Mouse (Mus musculus) 416B (cell line): Measurements from ENCODE around the gene Fnip1.

Experiments
- DNase-seq: peaks from one replicate; pipeline ENCODE4 v3.0.0; 2011; ENCODE audit warnings: low read depth

Fnip1 gene

DNA sequence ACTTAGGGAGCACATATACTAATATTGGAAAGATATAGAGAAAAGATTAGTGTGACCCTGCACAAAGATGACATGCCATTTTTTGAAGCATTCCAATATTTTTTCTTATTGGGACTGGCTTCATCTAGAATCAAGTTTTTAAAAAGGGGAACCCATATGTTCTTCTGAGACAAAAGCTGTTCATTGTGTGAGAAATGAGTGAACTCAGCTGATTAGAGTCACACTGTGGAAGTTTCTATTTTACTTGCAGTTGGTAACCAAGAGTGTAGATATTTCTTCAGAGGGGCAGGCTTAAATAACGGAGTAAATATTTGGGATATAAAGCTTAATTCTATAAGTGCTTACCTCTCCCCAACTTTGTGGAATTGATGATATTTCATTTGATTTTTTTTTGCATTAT is 20.2 kb downstream of the Fnip1 start:
- DNase-seq: no peak

DNA sequence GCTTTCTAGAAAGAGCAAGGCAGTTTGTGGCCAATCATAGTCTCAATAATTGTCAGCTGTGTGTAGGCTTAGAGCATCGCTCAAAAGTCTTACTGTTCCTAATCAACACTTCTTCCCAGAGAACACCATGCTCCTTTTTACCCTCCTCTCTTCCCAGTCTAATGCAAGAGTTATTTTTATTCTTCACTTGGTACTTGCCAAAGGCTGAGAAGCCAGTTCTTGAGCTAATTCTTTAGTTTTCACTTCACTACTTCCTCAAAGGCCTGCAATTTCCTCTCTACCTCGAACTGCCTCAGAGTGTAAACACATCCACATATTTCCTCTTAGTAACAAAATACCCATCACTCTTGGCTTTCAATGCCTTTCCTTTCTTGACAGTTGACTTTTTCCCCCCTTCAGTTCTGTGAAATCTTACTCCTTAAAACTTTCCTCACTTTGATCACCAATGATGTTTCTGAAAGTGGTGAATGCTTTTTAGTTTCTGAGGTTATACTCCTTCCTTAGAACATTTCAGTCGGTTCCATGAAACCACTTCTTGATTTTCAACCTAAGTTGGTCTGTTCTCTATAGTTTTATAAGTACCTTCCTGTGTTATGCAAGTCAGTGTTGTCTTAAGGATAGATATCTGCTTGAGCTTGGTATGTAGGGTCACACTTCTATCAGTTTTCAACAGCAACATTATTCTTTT is 26.7 kb downstream of the Fnip1 start:
- peak; percentile 69 for DNase-seq

DNA sequence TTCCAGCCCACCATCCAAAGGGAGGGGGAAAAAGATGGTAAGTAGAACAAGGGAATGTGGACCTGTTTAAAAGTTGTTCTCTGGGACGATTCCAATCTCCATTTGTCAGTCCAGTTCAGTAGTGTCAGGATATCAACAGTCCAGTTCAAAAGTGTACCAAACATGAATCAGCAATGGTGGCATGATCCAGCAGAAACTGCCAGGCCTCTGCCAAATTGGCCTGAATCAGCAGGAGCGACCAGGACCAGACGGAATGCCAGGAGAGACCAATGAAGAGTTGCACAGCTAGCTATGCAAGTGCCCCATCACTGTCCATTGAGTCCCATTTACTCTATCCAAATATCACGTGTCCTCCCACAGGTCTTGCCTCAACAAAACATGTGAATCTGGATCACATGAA is 34.2 kb downstream of the Fnip1 start:
- DNase-seq: no peak

DNA sequence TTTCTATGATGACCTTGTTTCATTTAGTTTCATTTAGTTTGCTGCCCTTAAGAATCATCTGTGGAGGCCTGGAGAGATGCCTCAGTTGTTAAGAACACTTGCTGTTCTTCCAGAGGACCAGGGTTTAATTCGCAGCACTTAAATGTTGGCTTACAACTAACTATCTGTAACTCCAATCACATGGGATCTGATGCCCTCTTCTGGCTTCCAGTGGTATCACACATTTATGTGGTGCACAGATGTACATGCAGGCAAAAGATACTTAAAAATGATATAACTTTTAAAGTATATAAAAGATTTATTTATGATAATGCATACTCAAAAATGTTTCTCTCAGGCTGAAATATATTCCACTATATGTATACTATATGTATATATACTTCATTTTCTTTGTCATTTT is 40.4 kb downstream of the Fnip1 start:
- peak; percentile 75 for DNase-seq

DNA sequence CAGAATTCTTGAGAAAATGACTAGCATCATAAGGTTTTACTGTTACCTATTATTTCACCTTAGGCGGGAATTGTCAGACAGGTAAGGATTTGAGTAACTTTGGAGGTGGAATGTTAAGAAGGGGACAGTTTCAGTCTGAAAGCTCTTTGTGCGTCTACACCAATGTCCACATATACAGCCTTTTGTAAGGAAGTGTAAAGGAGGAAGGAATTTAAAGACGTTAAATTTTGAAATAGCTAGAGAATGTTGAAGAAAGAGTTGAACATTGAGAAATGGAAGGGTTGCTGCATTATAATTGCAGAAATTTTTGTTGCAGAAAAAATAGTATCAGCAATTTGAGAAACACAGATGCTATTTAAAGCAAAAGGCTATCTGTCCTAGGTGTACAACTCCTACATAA is 48.0 kb downstream of the Fnip1 start:
- peak; percentile 31 for DNase-seq

DNA sequence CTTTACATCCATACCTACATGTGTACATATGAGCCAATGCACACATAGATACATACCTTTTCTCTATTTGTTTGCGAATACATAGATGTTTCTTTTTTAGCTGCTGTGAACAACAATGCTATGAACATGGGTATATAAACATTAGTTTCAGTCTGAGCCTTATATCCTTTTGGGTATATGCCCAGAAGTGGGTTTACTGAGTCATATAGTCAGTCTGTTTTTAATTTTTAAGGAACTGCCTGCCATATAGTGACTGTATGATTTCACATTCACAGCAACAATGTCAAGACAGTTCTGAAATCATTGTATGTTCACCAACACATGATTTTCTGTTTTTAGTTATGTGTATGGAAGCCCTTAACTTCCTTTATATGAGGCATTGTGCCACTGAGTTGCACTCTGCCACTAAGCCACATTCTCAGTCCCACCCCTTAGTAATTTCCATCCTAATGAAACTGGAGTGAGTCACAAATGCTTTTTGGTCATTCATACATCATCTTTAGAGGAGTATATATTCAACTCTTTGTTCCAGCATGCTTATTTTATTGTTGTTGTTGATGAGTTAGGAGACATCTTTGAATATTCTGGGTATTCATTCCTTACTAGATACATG is 54.1 kb downstream of the Fnip1 start:
- DNase-seq: peak; percentile 70

DNA sequence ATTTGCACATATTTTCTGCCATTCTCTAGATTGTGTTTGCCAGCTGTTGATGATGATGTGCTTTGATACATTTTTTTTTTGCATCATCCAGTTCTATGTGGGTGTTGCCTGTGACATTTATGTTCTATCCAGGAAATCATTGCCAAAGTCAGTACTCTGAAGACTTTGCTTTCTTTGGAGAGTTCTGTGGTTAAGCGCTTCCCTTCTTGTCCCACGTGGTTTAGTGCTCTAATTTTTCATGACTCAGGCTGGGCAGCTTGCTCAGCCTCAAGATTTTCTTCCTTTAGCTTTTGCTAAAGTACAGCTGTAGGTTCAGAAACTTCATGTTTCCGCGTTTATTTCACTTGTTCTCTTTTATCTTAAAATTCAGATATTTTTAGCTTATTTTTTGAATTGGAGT is 54.6 kb downstream of the Fnip1 start:
- peak; percentile 94 for DNase-seq

DNA sequence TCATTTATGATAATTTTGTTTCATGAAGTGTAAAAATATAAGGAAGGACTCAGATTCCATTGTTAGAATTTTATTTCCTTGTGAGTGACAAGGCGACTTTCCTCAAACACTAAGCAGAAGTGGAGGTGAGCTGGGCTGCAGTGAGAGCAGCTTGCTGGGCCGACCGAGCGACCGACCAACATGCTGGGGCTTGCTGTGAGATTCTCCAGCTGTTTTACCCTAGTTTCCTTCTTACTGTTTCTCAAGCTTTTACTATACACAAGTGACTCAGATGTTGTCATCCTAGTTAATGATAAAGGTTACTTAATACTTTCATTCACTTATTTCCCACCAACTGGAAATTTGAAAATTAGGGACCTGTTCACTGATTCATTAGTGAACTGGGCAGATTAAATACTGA is 61.8 kb downstream of the Fnip1 start:
- no peak for DNase-seq

DNA sequence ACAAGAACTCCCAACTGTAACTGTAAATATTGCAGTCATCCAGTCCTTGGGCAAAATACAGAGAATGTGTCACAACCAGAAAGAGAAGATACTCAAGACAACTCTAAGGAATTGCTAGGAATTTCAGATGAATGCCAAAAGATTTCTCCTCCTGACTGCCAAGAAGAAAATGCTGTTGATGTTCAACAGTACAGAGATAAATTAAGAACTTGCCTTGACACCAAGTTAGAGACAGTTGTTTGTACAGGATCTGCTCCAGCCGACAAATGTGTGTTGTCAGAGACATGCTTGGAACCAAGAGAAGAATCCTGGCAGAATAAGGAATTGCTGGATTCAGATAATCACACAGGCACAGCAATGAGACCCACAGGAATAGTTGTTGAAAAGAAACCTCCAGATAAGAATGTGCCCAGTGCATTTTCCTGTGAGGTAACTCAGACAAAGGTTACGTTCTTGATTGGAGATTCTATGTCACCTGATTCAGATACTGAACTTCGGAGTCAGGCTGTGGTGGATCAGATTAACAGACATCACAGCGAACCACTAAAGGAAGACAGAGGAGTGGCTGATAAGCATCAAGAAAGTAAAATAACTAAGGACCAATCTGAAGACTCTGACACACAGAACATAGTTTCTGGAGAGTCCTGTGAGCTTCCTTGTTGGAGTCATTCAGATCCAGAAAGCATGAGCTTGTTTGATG is 64.7 kb downstream of the Fnip1 start:
- peak; percentile 56 for DNase-seq

DNA sequence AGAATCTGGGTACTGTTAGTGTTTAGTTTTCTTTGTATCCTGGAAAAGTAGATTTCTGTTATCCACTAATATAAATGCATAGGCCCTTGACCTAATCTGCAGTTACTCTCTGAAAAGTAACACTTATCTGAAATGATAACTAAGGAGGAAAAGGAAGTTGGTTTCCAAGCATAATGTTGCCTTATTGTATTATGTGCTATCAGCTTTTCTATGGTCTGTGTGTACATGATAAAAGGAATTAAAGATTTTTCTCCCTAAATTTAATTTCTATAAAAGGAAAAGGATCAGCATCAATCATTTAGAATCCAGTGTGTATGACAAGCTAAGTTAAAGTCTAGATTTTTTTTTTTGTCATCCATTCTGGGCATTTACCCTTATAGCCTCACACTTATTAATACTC is 75.6 kb downstream of the Fnip1 start:
- no peak for DNase-seq

DNA sequence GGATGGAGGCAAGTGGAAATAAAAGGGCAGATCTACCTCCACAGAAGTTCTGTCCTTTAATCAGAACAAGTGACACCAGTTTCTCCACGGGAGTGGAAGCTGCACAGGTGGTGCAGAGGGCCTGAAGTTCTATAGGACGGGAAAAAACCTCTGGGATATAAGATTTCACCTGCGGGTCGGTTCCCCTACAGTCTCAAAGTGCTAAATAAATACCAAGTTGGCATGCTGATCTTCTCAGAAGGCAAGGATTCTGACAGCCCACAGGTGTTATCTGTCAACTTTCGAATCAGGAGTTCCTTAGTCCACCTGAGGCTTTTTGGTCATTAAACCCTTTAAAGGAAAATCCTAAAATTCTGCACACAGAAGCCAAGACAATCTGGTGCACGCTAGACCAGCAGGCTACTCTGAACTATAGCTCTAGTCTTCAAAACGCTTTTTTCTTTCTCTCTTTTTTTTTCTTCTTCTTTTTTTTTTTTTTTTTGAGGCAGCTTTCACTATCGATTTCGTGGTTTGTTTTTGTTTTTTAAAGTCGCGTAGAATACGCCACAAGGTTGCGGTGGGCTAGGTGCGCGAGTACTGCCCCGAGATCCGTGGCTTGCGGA is 84.0 kb downstream of the Fnip1 start:
- DNase-seq: no peak

DNA sequence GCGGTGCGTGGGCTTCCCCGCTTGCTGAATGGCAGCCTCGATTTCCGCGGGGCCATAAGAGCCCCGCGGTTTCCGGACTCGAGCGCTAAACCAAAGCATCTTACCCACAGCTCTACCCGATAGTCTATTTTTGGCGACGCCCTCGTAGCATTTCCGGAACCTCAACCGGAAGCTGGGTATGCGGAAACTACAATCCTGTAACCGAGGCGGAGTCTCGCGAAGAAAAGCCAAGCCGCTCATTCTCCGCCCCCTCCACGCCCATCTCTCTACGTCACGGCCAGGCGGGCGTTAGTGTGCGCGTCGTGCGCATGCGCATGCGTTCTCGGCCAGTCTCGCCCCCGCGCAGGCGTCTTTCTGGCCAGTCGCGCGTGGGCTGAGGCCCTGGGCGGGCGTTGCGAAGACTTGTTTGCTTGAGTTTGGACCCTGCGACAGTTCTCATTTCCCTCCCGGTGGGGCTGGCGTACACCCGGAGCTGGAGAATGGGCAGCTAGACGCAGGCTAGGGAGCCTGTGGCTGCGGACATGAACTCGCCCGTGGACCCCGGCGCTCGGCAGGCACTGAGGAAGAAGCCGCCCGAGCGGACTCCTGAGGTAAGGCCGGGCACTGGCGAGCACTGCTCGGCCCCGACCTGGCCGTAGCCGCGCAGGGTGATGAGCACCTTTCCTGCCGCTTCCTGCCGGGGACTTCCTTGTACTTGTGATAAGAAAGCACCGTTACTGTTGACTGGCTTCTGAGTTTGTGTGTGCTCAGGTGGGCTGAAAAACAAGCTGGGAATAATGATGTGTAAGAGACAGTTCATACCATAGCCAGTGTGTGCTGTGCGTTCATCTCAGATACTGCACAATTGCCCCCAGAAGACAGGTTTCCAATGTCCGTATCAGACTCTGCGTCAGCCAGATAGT is 84.8 kb downstream of the Fnip1 start, which contains the start of gene Rapgef6:
Rapgef6 (plus strand) TSS at position 319 of the 902 bp plus-strand sequence.
- DNase-seq: peak; percentile 99

DNA sequence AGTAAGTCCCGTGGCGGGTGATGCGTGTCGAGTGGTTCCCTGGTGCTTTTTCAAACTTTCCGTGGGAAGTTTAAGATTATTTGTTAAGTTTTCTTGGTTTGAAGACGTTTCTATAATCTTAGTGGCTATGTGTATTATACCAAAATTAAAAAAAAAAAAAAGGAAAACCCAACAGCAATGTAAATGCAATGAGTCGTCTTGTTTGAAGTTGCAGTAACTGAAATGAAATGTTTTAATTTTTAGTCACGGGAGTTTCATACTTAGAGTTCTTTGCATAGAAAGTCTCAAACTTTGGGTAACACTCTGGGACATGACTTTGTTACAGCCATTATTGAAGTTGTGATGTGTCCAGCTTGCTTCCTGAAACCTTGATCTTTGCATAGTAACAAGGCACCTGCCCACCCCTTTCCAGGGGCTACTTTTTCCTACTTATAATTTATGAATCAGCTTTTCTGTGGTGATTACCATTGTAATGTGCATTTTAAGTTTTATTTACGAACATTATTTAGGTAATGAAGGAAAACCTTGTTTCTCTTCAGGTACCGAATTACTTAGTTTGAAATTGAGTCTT is 85.5 kb downstream of the Fnip1 start:
- peak; percentile 47 for DNase-seq

DNA sequence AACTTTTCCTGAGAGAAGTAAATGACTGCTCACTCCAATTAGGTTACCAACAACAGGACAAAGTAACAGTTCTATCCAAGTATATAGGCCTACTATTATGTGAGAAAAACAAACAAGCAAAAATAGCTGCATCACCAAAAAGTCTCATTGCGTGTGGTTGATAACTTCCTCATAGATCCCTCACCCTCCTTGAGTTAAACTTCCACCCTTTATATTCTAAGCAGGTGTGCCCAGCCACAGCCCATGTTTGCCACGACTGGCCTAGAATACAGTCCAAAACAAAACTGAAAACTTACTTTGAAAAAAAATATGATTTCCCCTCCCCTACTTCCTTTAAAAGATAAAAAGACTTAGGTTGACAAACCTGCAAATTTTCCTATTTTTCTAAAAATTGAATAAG is 90.0 kb downstream of the Fnip1 start:
- DNase-seq: no peak

DNA sequence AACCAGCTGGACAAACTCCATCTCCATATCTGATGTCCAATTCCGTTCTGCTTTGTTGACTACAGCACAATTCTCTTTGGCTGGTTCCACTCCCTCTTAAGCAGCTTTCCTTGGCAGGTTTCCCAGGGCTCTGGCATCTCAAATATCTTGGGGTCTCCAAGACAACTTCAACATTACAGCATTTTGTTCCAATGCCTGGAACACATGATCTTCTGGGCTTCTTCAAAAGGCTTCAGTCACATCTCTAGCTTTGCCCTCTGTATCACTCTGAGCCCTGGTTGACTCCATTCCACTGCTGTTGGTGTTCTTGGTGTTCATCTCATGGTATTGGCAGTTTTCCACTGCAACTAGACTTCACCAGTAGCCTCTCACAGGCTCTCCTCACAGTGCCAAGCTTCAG is 92.4 kb downstream of the Fnip1 start:
- no peak for DNase-seq

DNA sequence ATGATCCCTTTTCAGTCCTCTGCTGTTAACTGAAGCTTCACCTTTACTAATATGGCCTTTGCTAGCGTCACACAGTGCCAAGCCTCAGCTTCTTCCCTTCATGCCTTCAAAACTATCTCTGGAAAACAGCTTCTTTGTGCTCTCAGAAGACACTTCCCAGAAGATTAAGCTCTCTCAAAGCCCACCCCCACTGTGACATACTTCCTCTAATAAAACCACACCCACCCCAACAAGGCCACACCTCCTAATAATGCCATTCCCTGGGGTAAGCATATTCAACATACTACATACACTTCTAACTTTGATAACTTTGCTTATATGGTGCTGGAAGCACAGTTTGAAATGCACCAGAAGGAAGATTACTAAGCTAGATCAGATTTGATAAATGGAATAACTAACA is 92.9 kb downstream of the Fnip1 start:
- DNase-seq: no peak

DNA sequence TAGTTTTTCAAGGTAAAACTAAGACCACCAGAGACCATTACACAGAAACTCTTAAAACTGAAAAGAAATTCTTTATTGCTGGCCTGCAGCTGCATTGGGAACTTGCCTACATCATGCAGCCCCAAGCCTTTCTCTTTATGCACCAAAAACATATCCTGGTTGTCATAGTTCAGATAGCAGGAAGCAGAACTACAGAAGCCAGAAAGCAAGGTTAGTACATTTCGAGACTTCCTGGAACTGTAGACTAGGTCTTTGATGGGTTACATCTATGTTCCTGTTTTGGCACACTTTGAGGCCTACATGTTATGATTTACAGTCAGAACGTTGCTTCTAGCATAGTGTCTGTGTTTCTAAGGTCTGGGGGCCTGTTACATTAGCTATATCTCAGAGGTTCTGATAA is 95.8 kb downstream of the Fnip1 start:
- peak; percentile 57 for DNase-seq

DNA sequence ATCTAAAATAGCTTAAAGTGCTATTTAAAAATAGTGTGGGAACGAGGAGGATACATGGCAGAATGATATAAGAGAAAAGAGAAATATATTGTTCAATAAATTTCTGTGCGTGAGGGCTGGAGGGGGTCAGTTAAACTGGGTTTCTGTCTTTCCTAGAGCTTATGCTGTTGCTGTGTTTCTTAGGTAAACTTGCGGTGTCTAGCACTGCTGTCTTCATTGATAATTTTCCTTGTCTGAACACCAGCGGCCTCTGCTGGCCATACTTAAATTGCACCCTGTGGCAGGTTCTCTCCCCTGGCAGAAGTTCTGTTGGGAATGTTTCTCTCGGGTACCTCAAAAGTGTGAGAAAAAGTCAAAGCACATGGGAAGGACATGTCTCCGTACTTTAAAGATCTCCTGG is 96.9 kb downstream of the Fnip1 start:
- DNase-seq: peak; percentile 80

DNA sequence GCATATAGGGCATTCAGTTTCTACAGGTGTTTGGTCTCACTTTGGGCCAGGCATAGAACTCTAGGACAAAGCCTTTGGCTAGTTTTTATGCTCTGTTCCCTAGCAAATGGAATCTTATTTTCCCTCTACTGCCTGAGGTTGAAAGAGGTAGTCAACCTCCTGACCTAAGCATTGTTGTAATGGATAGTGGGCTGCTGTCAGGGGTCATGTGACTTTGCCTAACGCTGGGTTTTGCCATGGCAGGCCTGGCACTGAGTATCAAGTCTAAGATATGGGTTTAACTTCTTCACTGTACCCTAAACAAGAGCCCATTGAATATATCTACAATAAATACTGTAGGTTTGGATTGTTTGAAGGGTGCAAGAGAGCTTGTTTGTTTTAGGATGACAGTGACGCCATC is 101.0 kb downstream of the Fnip1 start:
- DNase-seq: no peak

DNA sequence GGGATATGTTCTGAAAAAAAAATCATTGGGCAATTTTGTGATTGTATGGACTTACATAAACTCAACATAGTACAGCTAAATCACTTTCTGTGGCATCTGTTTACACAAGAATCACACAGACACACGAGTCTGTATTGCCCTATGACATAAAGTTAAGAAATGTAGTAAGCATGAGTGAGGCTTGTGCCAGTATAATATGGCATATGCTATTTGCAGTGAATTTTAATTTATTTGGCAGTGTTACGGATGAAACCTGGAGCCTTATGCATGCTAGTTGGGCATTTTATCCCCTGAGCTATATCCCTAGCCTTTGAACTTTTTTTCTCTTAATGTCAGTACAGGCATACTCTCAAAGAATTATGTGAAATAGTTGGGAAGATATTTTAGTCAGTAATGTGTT is 101.5 kb downstream of the Fnip1 start:
- DNase-seq: no peak

DNA sequence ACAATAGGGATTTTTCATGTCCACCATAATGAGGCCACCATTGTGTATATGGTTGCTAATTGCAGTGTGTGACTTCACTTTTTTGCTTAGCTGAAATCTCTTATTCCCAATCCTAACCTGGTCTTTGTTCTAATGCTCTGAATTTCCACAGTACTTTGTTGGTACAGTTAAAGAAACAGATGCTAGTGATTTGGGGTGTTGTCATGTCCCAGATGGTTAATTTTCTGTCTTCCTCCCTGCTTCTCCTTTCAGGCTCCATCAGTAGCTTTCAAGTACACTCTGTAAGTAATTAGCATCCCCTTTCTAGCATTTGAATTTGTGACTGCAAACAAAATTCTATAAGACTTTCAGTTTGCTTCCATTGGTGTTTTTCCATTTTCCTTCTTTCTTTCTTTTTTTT is 102.3 kb downstream of the Fnip1 start:
- no peak for DNase-seq

DNA sequence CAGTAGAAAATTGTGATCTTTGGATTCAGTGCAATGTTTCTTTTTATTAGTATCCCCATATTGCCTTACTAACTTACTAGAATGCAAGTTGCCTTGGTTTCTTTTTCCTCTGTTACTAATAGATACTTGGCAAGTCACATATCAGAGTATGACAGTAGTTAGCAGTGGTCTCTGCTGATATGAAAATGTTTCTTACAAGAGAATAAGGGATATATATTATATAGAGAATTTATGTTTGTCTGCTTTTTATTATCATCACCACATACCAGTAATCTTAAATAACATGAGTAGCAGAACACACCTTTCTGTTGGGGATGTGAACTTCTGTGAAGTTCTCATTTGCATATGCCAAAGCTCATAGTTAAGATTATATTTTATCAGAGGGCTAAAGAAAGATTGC is 104.4 kb downstream of the Fnip1 start:
- DNase-seq: no peak
